Mouse (Mus musculus) leukemia stem cell, adult 10-12 weeks (primary cell): ENCODE measurements around the gene Slc25a24. TPM values are rescaled to one million over a fixed set of nuclear protein-coding genes. Genes with fewer than 3 reads are reported as not detected.

Experiments used
- polyA plus RNA-seq: library from polyadenylated mRNA; stranded (reverse); fragments of >175 nt; gene quantifications from 2 replicates; pipeline ENCODE4 v1.2.3, GENCODE M21; 2012; ENCODE audit warnings: low replicate concordance

Gene Slc25a24
- 7.7 and 10.2 TPM in 2 replicates for polyA plus RNA-seq

GRCm38 (mm10) chr3:109122641-109123530 is at the start of gene Slc25a24:
Gene Slc25a24 (plus strand): TSS chr3:109123149.

DNA sequence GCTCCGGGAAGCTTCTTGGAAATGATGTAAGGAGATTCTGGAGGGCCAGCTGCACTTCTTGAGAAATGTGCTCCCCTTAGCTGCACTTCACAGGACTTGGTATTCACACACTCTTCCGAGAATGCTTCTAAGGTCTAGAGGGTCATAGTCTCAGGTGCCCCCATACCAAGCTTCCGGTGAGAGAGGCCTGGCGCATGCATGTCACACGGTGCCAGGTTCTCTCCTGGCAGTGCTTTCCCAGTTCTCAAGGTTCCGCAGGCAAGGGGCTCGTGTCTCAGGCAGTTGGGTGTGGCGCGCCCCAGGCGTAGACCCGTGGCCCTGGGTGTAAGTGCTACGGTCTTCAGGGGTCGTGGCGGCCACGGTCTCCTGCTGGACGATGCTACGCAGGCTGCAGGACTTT is 42.8 kb upstream of the Slc25a24 start, which contains the start of gene Slc25a54:
TSS of gene Slc25a54 (plus strand) at position 301 of the 400 bp plus-strand sequence.

Other genes with a start within 250 kb of the Slc25a24 start
- 0.07 and 0.15 TPM in 2 replicates for gene Fndc7, start 233.1 kb upstream of the Slc25a24 start, polyA plus RNA-seq
- 70.2 and 97.9 TPM in 2 replicates for gene Prpf38b, start 211.4 kb upstream of the Slc25a24 start, polyA plus RNA-seq
- gene Henmt1, start 183.3 kb upstream of the Slc25a24 start, polyA plus RNA-seq = not detected in 2 replicates
- not detected in 2 replicates for gene Gm9857, start 182.7 kb upstream of the Slc25a24 start, polyA plus RNA-seq
- 0.71 and 0.88 TPM in 2 replicates for gene Fam102b, start 95.5 kb upstream of the Slc25a24 start, polyA plus RNA-seq
- gene Slc25a54, start 42.7 kb upstream of the Slc25a24 start, polyA plus RNA-seq = not detected in 2 replicates
- 2.4 and 3.8 TPM in 2 replicates for gene Vav3, start 217.5 kb downstream of the Slc25a24 start, polyA plus RNA-seq